Mouse (Mus musculus): ENCODE results near the gene Chic2. TPM values are rescaled to one million over a fixed set of nuclear protein-coding genes. Genes with fewer than 3 reads are reported as not detected.

Gene Chic2
- polyA plus RNA-seq, 1 experiment from 2014 or later = 30.7 TPM

DNA sequence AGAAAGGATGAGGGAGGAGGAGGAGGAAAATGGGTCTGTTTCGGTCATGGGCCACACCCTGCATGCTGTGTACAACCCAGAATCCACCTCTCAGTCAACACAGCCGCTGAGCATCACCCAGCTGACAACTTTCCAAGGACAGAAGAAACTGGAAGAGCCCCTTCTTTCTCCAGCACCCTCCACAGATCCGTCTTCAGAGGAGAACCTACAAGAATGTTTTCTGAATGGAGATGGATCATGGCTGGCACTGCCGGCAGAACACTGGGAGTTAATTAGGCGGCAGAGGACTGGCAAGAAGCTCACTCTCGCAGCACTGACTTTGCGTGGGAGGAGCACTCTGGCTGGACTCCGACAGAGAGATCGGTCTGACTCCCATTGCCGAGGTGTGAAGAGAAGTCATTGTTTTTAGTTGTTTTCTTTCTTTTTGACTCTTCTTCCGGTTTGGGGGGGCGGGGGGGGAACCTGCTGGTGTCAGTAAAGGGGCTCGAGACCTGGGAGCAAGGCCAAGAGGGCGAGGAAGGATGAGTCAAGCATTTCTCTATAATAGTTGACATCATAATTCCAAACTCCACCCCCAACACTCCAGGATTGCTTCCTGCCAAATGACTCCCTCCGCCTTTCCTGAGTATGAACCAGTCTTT is 2.2 kb upstream of the Chic2 start:
- H3K4me1 ChIP-seq (replicated peaks; ENCODE audit: control insufficient read depth, insufficient read depth, low read length) = no peaks in the 10 kb centered on the region
- H3K4me2 ChIP-seq (replicated peaks; ENCODE audit: low read depth) = peak overlapping the region; percentile 32
- H3K9me3 ChIP-seq (ENCODE audit: control insufficient read depth) = no peaks in the 10 kb centered on the region
- TF ChIP-seq CTCF (IDR thresholded peaks at IDR 0.05; ENCODE audit: low read depth) = no peak
- H3K27me3 ChIP-seq (replicated peaks; ENCODE audit: control insufficient read depth, insufficient read depth, low read length) = no peaks in the 10 kb centered on the region
- WGBS = 36% methylated on average over 15 of the region's 15 CpGs
- ATAC-seq = no peak
- no peaks in the 10 kb centered on the region for H3K36me3 ChIP-seq (ENCODE audit: control insufficient read depth, insufficient read depth)
- no peak overlapping the region for H3K27ac ChIP-seq (ENCODE audit: low read depth, low read length)
- 0 out of 2 replicates have a peak overlapping the region, but pooled peaks have one; percentile 7 for H3K9ac ChIP-seq (ENCODE audit: low read depth, low read length)
- H3K4me3 ChIP-seq (ENCODE audit: low read depth, low read length) = no peak overlapping the region

DNA sequence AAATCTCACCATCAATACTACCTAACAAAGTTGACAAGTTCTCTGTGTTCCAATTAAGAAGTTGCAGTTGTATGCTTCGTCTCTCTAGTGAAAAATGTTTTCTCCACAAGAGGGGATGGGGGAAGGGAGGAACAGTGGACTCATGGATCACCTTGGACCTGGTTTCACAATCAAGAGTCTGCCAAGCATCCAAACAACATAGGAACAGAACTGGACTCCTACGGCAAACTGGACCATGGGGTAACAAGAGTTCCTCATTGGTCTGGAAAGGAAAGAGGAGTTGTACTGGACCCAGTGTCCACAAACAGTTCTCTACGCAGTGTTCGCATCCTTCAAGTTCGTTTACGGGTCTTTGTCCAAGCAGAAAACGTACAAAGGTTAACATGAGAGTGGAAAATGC is 797 bp upstream of the Chic2 start:
- no peak overlapping the region for H3K4me3 ChIP-seq (ENCODE audit: low read depth, low read length)

DNA sequence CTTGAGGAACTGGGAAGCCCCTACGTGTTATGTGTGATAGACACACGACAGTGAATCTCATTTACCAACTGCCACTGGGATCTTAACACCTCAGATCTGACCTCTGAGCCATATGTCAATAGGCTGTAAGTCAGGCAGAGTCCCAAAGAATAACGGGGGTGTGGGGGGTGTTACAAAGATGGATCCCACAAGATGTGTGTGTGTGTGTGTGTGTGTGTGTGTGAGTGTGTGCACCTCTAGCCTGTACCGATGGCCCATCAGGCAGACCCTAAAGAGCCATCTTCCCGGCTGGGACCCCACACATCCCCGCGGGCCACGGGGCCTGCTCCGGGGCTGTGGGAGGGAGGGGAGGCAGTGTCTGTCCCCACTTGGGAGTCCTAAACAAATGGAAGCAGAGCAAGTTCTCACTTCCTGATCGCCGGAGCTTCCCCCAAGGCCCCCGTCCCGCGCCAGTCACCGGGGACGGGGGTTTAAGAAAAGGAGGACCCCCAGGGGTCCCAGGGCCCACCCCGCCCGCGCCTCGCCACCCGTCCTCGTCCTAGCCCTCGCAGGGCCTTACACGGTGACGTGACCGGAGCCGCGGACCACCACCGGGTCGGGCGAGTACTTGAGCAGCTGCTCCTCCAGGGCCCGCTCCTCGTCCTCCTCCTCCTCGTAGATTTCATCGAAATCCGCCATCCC is 813 bp downstream of the Chic2 start:
- no peaks in the 10 kb centered on the region for H3K4me1 ChIP-seq (replicated peaks; ENCODE audit: control insufficient read depth, insufficient read depth, low read length)
- no peaks in the 10 kb centered on the region for H3K9me3 ChIP-seq (ENCODE audit: control insufficient read depth)
- TF ChIP-seq CTCF (IDR thresholded peaks at IDR 0.05; ENCODE audit: low read depth) = no peak
- no peaks in the 10 kb centered on the region for H3K27me3 ChIP-seq (replicated peaks; ENCODE audit: control insufficient read depth, insufficient read depth, low read length)
- ATAC-seq = peak; percentile 56
- H3K9ac ChIP-seq (ENCODE audit: low read depth, low read length) = peak overlapping the region; percentile 99
- H3K4me3 ChIP-seq (ENCODE audit: low read depth, low read length) = peak overlapping the region; percentile 98
- under 1% methylated on average over 36 of the region's 36 CpGs for WGBS
- H3K36me3 ChIP-seq (ENCODE audit: control insufficient read depth, insufficient read depth) = no peaks in the 10 kb centered on the region
- H3K4me2 ChIP-seq (replicated peaks; ENCODE audit: low read depth) = peak overlapping the region; percentile 72
- H3K27ac ChIP-seq (ENCODE audit: low read depth, low read length) = peak overlapping the region; percentile 92

More for the DNA sequence above, 797 bp upstream of the Chic2 start:
- Histone ChIP-seq H3K9me3 (ENCODE audit: control insufficient read depth) (no peaks in the 10 kb centered on the region), H3K36me3 (ENCODE audit: control insufficient read depth, insufficient read depth) (no peaks in the 10 kb centered on the region), H3K27me3 (replicated peaks; ENCODE audit: control insufficient read depth, insufficient read depth, low read length) (no peaks in the 10 kb centered on the region), H3K27ac (ENCODE audit: low read depth, low read length) (no peak overlapping the region), H3K9ac (ENCODE audit: low read depth, low read length) (no peak overlapping the region), H3K4me1 (replicated peaks; ENCODE audit: control insufficient read depth, insufficient read depth, low read length) (no peaks in the 10 kb centered on the region), H3K4me2 (replicated peaks; ENCODE audit: low read depth) (no peak overlapping the region)
- no peak for TF ChIP-seq CTCF (IDR thresholded peaks at IDR 0.05; ENCODE audit: low read depth)
- ATAC-seq = no peak
- WGBS = 77% methylated on average over 7 of the region's 7 CpGs

DNA sequence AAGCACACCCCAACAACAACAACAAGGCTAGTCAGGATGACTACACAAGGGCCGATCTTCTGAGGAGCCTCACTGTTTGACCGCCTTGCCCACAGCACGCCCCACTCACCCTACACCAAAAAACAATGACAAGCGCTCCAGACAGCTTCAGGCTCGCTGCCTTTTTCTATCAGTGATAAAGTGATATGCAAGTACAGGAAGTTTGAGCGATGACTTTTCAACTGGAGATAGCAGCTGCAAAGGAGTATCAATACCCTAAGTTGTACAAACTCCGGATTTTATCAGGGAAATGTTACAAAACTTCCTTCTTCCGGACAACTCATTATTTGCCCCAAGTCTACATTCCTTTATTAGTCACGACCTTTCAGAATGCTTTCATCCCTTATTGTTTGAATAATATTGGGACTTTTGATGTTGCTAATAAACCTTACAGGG is 1.5 kb downstream of the Chic2 start:
- Histone ChIP-seq H3K27ac (ENCODE audit: low read depth, low read length) (0 out of 2 replicates have a peak overlapping the region, but pooled peaks have one; percentile 92), H3K4me3 (ENCODE audit: low read depth, low read length) (peak overlapping the region; percentile 98), H3K9me3 (ENCODE audit: control insufficient read depth) (no peaks in the 10 kb centered on the region), H3K9ac (ENCODE audit: low read depth, low read length) (peak overlapping the region; percentile 99; the same call in 1 of the 2 replicates), H3K4me2 (replicated peaks; ENCODE audit: low read depth) (peak overlapping the region; percentile 72), H3K4me1 (replicated peaks; ENCODE audit: control insufficient read depth, insufficient read depth, low read length) (no peaks in the 10 kb centered on the region), H3K27me3 (replicated peaks; ENCODE audit: control insufficient read depth, insufficient read depth, low read length) (no peaks in the 10 kb centered on the region), H3K36me3 (ENCODE audit: control insufficient read depth, insufficient read depth) (no peaks in the 10 kb centered on the region)
- no peak for TF ChIP-seq CTCF (IDR thresholded peaks at IDR 0.05; ENCODE audit: low read depth)
- no peak for ATAC-seq
- WGBS = 16% methylated on average over 9 of the region's 9 CpGs

DNA sequence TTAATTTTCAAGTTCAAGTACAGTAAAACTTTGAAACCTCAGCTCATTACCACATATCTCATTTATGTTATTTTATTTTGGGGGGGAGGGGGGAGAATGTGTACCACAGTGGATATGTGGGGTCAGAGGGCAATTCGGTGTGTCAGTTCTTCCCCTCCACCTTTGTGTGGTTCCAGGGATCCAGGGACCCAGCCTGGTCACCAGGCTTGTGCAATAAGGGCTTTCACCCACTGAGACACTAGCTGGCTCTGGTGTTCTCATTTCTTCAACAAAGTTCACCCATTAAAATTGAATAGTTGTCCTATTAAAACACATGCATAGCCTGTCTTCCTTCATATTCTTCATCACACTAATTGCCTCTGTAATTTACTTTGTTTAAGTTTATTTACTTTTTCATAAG is 5.3 kb downstream of the Chic2 start:
- Histone ChIP-seq H3K27me3 (replicated peaks; ENCODE audit: control insufficient read depth, insufficient read depth, low read length) (no peaks in the 10 kb centered on the region), H3K4me1 (replicated peaks; ENCODE audit: control insufficient read depth, insufficient read depth, low read length) (no peaks in the 10 kb centered on the region), H3K4me3 (ENCODE audit: low read depth, low read length) (no peak overlapping the region), H3K9me3 (ENCODE audit: control insufficient read depth) (no peaks in the 10 kb centered on the region), H3K36me3 (ENCODE audit: control insufficient read depth, insufficient read depth) (no peaks in the 10 kb centered on the region), H3K4me2 (replicated peaks; ENCODE audit: low read depth) (no peak overlapping the region), H3K27ac (ENCODE audit: low read depth, low read length) (no peak overlapping the region), H3K9ac (ENCODE audit: low read depth, low read length) (no peak overlapping the region)
- 87% methylated on average over 1 of the region's 1 CpGs for WGBS
- TF ChIP-seq CTCF (IDR thresholded peaks at IDR 0.05; ENCODE audit: low read depth) = no peak
- no peak for ATAC-seq

DNA sequence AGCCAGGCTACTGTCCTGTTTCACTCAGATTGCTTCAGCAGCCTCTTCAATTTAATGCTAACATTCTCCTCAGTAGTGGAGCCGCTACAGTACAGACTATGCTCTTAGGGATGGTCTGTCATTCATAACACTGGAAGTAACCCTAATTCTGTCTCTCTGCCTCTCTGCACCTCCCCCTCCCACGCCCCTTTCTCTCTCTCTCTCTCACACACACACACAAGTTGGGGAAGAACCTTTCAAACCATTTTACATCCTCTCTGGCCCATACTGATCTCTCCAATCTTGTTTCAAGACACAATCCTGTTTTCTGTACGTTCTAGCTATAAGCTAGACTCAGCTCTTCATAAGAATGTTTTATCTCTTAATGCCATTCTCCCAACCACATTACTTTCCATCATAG is 9.1 kb downstream of the Chic2 start:
- Histone ChIP-seq H3K4me2 (replicated peaks; ENCODE audit: low read depth) (no peak overlapping the region), H3K36me3 (ENCODE audit: control insufficient read depth, insufficient read depth) (no peaks in the 10 kb centered on the region), H3K27me3 (replicated peaks; ENCODE audit: control insufficient read depth, insufficient read depth, low read length) (no peaks in the 10 kb centered on the region), H3K27ac (ENCODE audit: low read depth, low read length) (no peak overlapping the region), H3K9me3 (ENCODE audit: control insufficient read depth) (no peaks in the 10 kb centered on the region), H3K9ac (ENCODE audit: low read depth, low read length) (no peak overlapping the region), H3K4me1 (replicated peaks; ENCODE audit: control insufficient read depth, insufficient read depth, low read length) (no peaks in the 10 kb centered on the region), H3K4me3 (ENCODE audit: low read depth, low read length) (no peak overlapping the region)
- 85% methylated on average over 3 of the region's 3 CpGs for WGBS
- TF ChIP-seq CTCF (IDR thresholded peaks at IDR 0.05; ENCODE audit: low read depth) = no peak
- ATAC-seq = no peak

Measured in intestine, postnatal 0 days (tissue).